Mouse (Mus musculus): Measurements from ENCODE around the gene Tbr1. TPM values are rescaled to one million over a fixed set of nuclear protein-coding genes. Genes with fewer than 3 reads are reported as not detected.

Tbr1 gene
- polyA plus RNA-seq, 1 experiment from 2014 or later, result not detected

GRCm38 (mm10) chr2:61813106-61813505, 10.4 kb downstream of the Tbr1 start:
- no peak overlapping the region for H3K4me3 ChIP-seq (ENCODE audit: low read depth, low read length)
- no peak overlapping the region for H3K4me2 ChIP-seq (replicated peaks; ENCODE audit: low read depth)
- peaks cover 32% of the 10 kb centered on the region; the same call in 1 of the 2 replicates for H3K27me3 ChIP-seq (ENCODE audit: control insufficient read depth, insufficient read depth, low read length)
- DNase-seq (ENCODE audit: low spot score) (no peak), ATAC-seq (ENCODE audit: low FRiP score, low TSS enrichment) (no peak)
- H3K9ac ChIP-seq (ENCODE audit: low read length), result no peak overlapping the region
- no peak overlapping the region for H3K27ac ChIP-seq (replicated peaks)
- no peaks in the 10 kb centered on the region for H3K36me3 ChIP-seq (ENCODE audit: control insufficient read depth, insufficient read depth, low read length)
- TF ChIP-seq CTCF (IDR thresholded peaks at IDR 0.05; ENCODE audit: low read depth) (no peak), EP300 (optimal IDR thresholded peaks at IDR 0.05) (no peak)
- H3K9me3 ChIP-seq (ENCODE audit: control insufficient read depth, low read length), result no peaks in the 10 kb centered on the region
- H3K4me1 ChIP-seq (replicated peaks; ENCODE audit: control insufficient read depth, insufficient read depth), result no peaks in the 10 kb centered on the region; the same call in 1 of the 2 replicates
- WGBS, result 11% methylated on average over 6 of the region's 6 CpGs

- Histone ChIP-seq H3K4me1 (replicated peaks; ENCODE audit: control insufficient read depth, insufficient read depth) (no peaks in the 10 kb centered on the region; the same call in 1 of the 2 replicates), H3K27ac (replicated peaks) (no peak overlapping the region), H3K27me3 (ENCODE audit: control insufficient read depth, insufficient read depth, low read length) (peaks cover 29% of the 10 kb centered on the region; the same call in 1 of the 2 replicates), H3K4me3 (ENCODE audit: low read depth, low read length) (no peak overlapping the region), H3K36me3 (ENCODE audit: control insufficient read depth, insufficient read depth, low read length) (no peaks in the 10 kb centered on the region), H3K9me3 (ENCODE audit: control insufficient read depth, low read length) (no peaks in the 10 kb centered on the region), H3K4me2 (replicated peaks; ENCODE audit: low read depth) (no peak overlapping the region), H3K9ac (ENCODE audit: low read length) (no peak overlapping the region)
- TF ChIP-seq CTCF (IDR thresholded peaks at IDR 0.05; ENCODE audit: low read depth), result no peak
- no peak for TF ChIP-seq EP300 (optimal IDR thresholded peaks at IDR 0.05)
- ATAC-seq (ENCODE audit: low FRiP score, low TSS enrichment), result no peak
- no peak for DNase-seq (ENCODE audit: low spot score)
- WGBS, result 21% methylated on average over 1 of the region's 1 CpGs
Observed at GRCm38 (mm10) chr2:61813521-61813920, 10.8 kb downstream of the Tbr1 start.

- no peak for TF ChIP-seq EP300 (optimal IDR thresholded peaks at IDR 0.05)
- TF ChIP-seq CTCF (IDR thresholded peaks at IDR 0.05; ENCODE audit: low read depth), result peak; percentile 69
- 3% methylated on average over 39 of the region's 50 CpGs for WGBS
- peak; percentile 34 for DNase-seq (ENCODE audit: low spot score)
- Histone ChIP-seq H3K9ac (ENCODE audit: low read length) (0 out of 2 replicates have a peak overlapping the region, but pooled peaks have one; percentile 13), H3K4me3 (ENCODE audit: low read depth, low read length) (peak overlapping the region; percentile 41), H3K9me3 (ENCODE audit: control insufficient read depth, low read length) (no peaks in the 10 kb centered on the region), H3K4me1 (replicated peaks; ENCODE audit: control insufficient read depth, insufficient read depth) (no peaks in the 10 kb centered on the region; the same call in 1 of the 2 replicates), H3K27ac (replicated peaks) (no peak overlapping the region), H3K36me3 (ENCODE audit: control insufficient read depth, insufficient read depth, low read length) (no peaks in the 10 kb centered on the region), H3K27me3 (ENCODE audit: control insufficient read depth, insufficient read depth, low read length) (peaks cover 23% of the 10 kb centered on the region; the same call in 1 of the 2 replicates), H3K4me2 (replicated peaks; ENCODE audit: low read depth) (peak overlapping the region; percentile 68)
- peak; percentile 70 for ATAC-seq (ENCODE audit: low FRiP score, low TSS enrichment)
Observed at GRCm38 (mm10) chr2:61814548-61815473, 12.1 kb downstream of the Tbr1 start.

GRCm38 (mm10) chr2:61815583-61816313, 13.0 kb downstream of the Tbr1 start:
- no peaks in the 10 kb centered on the region; the same call in 1 of the 2 replicates for H3K4me1 ChIP-seq (replicated peaks; ENCODE audit: control insufficient read depth, insufficient read depth)
- WGBS, result 18% methylated on average over 58 of the region's 66 CpGs

GRCm38 (mm10) chr2:61818197-61818596, 15.5 kb downstream of the Tbr1 start:
- H3K4me2 ChIP-seq (replicated peaks; ENCODE audit: low read depth), result no peak overlapping the region
- peaks cover 13% of the 10 kb centered on the region; the same call in 1 of the 2 replicates for H3K27me3 ChIP-seq (ENCODE audit: control insufficient read depth, insufficient read depth, low read length)
- no peak overlapping the region for H3K9ac ChIP-seq (ENCODE audit: low read length)
- ATAC-seq (ENCODE audit: low FRiP score, low TSS enrichment) (no peak), DNase-seq (ENCODE audit: low spot score) (no peak)
- H3K27ac ChIP-seq (replicated peaks), result no peak overlapping the region
- no peaks in the 10 kb centered on the region for H3K4me1 ChIP-seq (replicated peaks; ENCODE audit: control insufficient read depth, insufficient read depth)
- no peak overlapping the region for H3K4me3 ChIP-seq (ENCODE audit: low read depth, low read length)
- no peak for TF ChIP-seq CTCF (IDR thresholded peaks at IDR 0.05; ENCODE audit: low read depth)
- H3K9me3 ChIP-seq (ENCODE audit: control insufficient read depth, low read length), result no peaks in the 10 kb centered on the region
- 85% methylated on average over 1 of the region's 1 CpGs for WGBS
- H3K36me3 ChIP-seq (ENCODE audit: control insufficient read depth, insufficient read depth, low read length), result no peaks in the 10 kb centered on the region

More at GRCm38 (mm10) chr2:61815583-61816313, 13.0 kb downstream of the Tbr1 start:
- TF ChIP-seq CTCF (IDR thresholded peaks at IDR 0.05; ENCODE audit: low read depth), result peak; percentile 35; the same call in 1 of the 2 replicates
- TF ChIP-seq EP300 (optimal IDR thresholded peaks at IDR 0.05), result no peak
- DNase-seq (ENCODE audit: low spot score) (peak; percentile 34), ATAC-seq (ENCODE audit: low FRiP score, low TSS enrichment) (peak; percentile 41)
- H3K36me3 ChIP-seq (ENCODE audit: control insufficient read depth, insufficient read depth, low read length), result no peaks in the 10 kb centered on the region
- H3K4me3 ChIP-seq (ENCODE audit: low read depth, low read length), result peak overlapping the region; percentile 41
- peaks cover 20% of the 10 kb centered on the region; the same call in 1 of the 2 replicates for H3K27me3 ChIP-seq (ENCODE audit: control insufficient read depth, insufficient read depth, low read length)
- no peak overlapping the region for H3K27ac ChIP-seq (replicated peaks)
- H3K4me2 ChIP-seq (replicated peaks; ENCODE audit: low read depth), result peak overlapping the region; percentile 68
- H3K9me3 ChIP-seq (ENCODE audit: control insufficient read depth, low read length), result no peaks in the 10 kb centered on the region
- no peak overlapping the region for H3K9ac ChIP-seq (ENCODE audit: low read length)

All from stomach, postnatal 0 days (tissue).